Mouse (Mus musculus): ENCODE measurements at regions not wholly inside any gene's neighbourhood (a gene's known extent, or its start where the extent isn't known, plus 50 kb on each side); places are given as distances from the start of the nearest gene placed in this dataset.

- TF ChIP-seq POLR2A (IDR thresholded peaks at IDR 0.05; ENCODE audit: insufficient read depth, low read depth, low read length), result no peak
- intact Hi-C loops (cut with DNase I), result no loop called here
- 73% methylated on average over 2 of the region's 2 CpGs for WGBS
These were observed 151.9 kb upstream of the Pld5 start for GRCm38 (mm10) chr1:176427046-176427445.

GRCm38 (mm10) chr1:176417251-176417650, 142.1 kb upstream of the Pld5 start:
- TF ChIP-seq EP300 (IDR thresholded peaks at IDR 0.05; ENCODE audit: insufficient read depth, low read depth, low read length) (no peak), CTCF (IDR thresholded peaks at IDR 0.05) (no peak), POLR2A (IDR thresholded peaks at IDR 0.05; ENCODE audit: insufficient read depth, low read depth, low read length) (no peak)
- H3K4me1 ChIP-seq (ENCODE audit: control insufficient read depth, insufficient read depth, low read length), result no peaks in the 10 kb centered on the region
- H3K27me3 ChIP-seq (ENCODE audit: control insufficient read depth, insufficient read depth, low read length), result no peaks in the 10 kb centered on the region
- no peak overlapping the region for H3K27ac ChIP-seq
- no peak overlapping the region for H3K9ac ChIP-seq (ENCODE audit: low read depth, low read length)
- H3K4me3 ChIP-seq, result no peak overlapping the region
- WGBS, result 84% methylated on average over 1 of the region's 1 CpGs
- H3K36me3 ChIP-seq (ENCODE audit: control insufficient read depth, insufficient read depth, low read length), result no peaks in the 10 kb centered on the region
- intact Hi-C loops (cut with DNase I), result no loop called here
- H3K79me2 ChIP-seq (replicated peaks; ENCODE audit: control insufficient read depth, insufficient read depth, low read length), result no peaks in the 10 kb centered on the region
- DNase-seq, result no peak

More at GRCm38 (mm10) chr1:176427046-176427445, 151.9 kb upstream of the Pld5 start:
- Histone ChIP-seq H3K9ac (ENCODE audit: low read depth, low read length) (no peak overlapping the region), H3K27me3 (ENCODE audit: control insufficient read depth, insufficient read depth, low read length) (no peaks in the 10 kb centered on the region), H3K27ac (no peak overlapping the region), H3K79me2 (replicated peaks; ENCODE audit: control insufficient read depth, insufficient read depth, low read length) (no peaks in the 10 kb centered on the region), H3K4me1 (ENCODE audit: control insufficient read depth, insufficient read depth, low read length) (no peaks in the 10 kb centered on the region), H3K4me3 (no peak overlapping the region), H3K36me3 (ENCODE audit: control insufficient read depth, insufficient read depth, low read length) (no peaks in the 10 kb centered on the region)
- DNase-seq, result no peak

GRCm38 (mm10) chr1:176404128-176404527, 129.0 kb upstream of the Pld5 start:
- Histone ChIP-seq H3K4me3 (no peak overlapping the region), H3K79me2 (replicated peaks; ENCODE audit: control insufficient read depth, insufficient read depth, low read length) (no peaks in the 10 kb centered on the region), H3K36me3 (ENCODE audit: control insufficient read depth, insufficient read depth, low read length) (no peaks in the 10 kb centered on the region), H3K27me3 (ENCODE audit: control insufficient read depth, insufficient read depth, low read length) (no peaks in the 10 kb centered on the region), H3K4me1 (ENCODE audit: control insufficient read depth, insufficient read depth, low read length) (no peaks in the 10 kb centered on the region), H3K9ac (ENCODE audit: low read depth, low read length) (no peak overlapping the region), H3K27ac (no peak overlapping the region)
- intact Hi-C loops (cut with DNase I), result no loop called here
- 81% methylated on average over 3 of the region's 3 CpGs for WGBS
- TF ChIP-seq CTCF (IDR thresholded peaks at IDR 0.05), result no peak
- TF ChIP-seq POLR2A (IDR thresholded peaks at IDR 0.05; ENCODE audit: insufficient read depth, low read depth, low read length), result no peak
- no peak for TF ChIP-seq EP300 (IDR thresholded peaks at IDR 0.05; ENCODE audit: insufficient read depth, low read depth, low read length)
- DNase-seq, result no peak

GRCm38 (mm10) chr1:176379645-176380044, 104.5 kb upstream of the Pld5 start:
- H3K9ac ChIP-seq (ENCODE audit: low read depth, low read length), result no peak overlapping the region
- H3K79me2 ChIP-seq (replicated peaks; ENCODE audit: control insufficient read depth, insufficient read depth, low read length), result no peaks in the 10 kb centered on the region
- no peak for DNase-seq
- intact Hi-C loops (cut with DNase I), result no loop called here
- no peaks in the 10 kb centered on the region for H3K36me3 ChIP-seq (ENCODE audit: control insufficient read depth, insufficient read depth, low read length)
- TF ChIP-seq POLR2A (IDR thresholded peaks at IDR 0.05; ENCODE audit: insufficient read depth, low read depth, low read length) (no peak), EP300 (IDR thresholded peaks at IDR 0.05; ENCODE audit: insufficient read depth, low read depth, low read length) (no peak), CTCF (IDR thresholded peaks at IDR 0.05) (no peak)
- no peaks in the 10 kb centered on the region for H3K27me3 ChIP-seq (ENCODE audit: control insufficient read depth, insufficient read depth, low read length)
- no peak overlapping the region for H3K27ac ChIP-seq
- no peak overlapping the region for H3K4me3 ChIP-seq
- H3K4me1 ChIP-seq (ENCODE audit: control insufficient read depth, insufficient read depth, low read length), result no peaks in the 10 kb centered on the region

GRCm38 (mm10) chr1:176366900-176367299, 91.8 kb upstream of the Pld5 start:
- WGBS, result 73% methylated on average over 3 of the region's 3 CpGs

GRCm38 (mm10) chr1:176360957-176361356, 85.8 kb upstream of the Pld5 start:
- no peak overlapping the region for H3K4me3 ChIP-seq
- no peaks in the 10 kb centered on the region for H3K79me2 ChIP-seq (replicated peaks; ENCODE audit: control insufficient read depth, insufficient read depth, low read length)
- H3K9ac ChIP-seq (ENCODE audit: low read depth, low read length), result no peak overlapping the region
- no peaks in the 10 kb centered on the region for H3K4me1 ChIP-seq (ENCODE audit: control insufficient read depth, insufficient read depth, low read length)
- no peak for TF ChIP-seq POLR2A (IDR thresholded peaks at IDR 0.05; ENCODE audit: insufficient read depth, low read depth, low read length)
- intact Hi-C loops (cut with DNase I), result no loop called here
- 80% methylated on average over 3 of the region's 3 CpGs for WGBS
- DNase-seq, result no peak
- no peak overlapping the region for H3K27ac ChIP-seq
- no peaks in the 10 kb centered on the region for H3K36me3 ChIP-seq (ENCODE audit: control insufficient read depth, insufficient read depth, low read length)
- H3K27me3 ChIP-seq (ENCODE audit: control insufficient read depth, insufficient read depth, low read length), result no peaks in the 10 kb centered on the region

More at GRCm38 (mm10) chr1:176366900-176367299, 91.8 kb upstream of the Pld5 start:
- H3K79me2 ChIP-seq (replicated peaks; ENCODE audit: control insufficient read depth, insufficient read depth, low read length), result no peaks in the 10 kb centered on the region
- TF ChIP-seq CTCF (IDR thresholded peaks at IDR 0.05) (no peak), POLR2A (IDR thresholded peaks at IDR 0.05; ENCODE audit: insufficient read depth, low read depth, low read length) (no peak), EP300 (IDR thresholded peaks at IDR 0.05; ENCODE audit: insufficient read depth, low read depth, low read length) (no peak)
- no peaks in the 10 kb centered on the region for H3K36me3 ChIP-seq (ENCODE audit: control insufficient read depth, insufficient read depth, low read length)
- H3K27me3 ChIP-seq (ENCODE audit: control insufficient read depth, insufficient read depth, low read length), result no peaks in the 10 kb centered on the region
- intact Hi-C loops (cut with DNase I), result no loop called here
- H3K4me3 ChIP-seq, result no peak overlapping the region
- no peak overlapping the region for H3K27ac ChIP-seq
- no peaks in the 10 kb centered on the region for H3K4me1 ChIP-seq (ENCODE audit: control insufficient read depth, insufficient read depth, low read length)
- no peak overlapping the region for H3K9ac ChIP-seq (ENCODE audit: low read depth, low read length)
- no peak for DNase-seq
